Mouse (Mus musculus) MEL (cell line): ENCODE results near the gene Lhfp.

Experiments
- CTCF ChIP-seq, 3 experiments: IDR thresholded peaks in 2 of 3; conservative IDR thresholded peaks in 1 of 3; 2 replicates each; pipeline ENCODE4 v1.5.1; 2011 to 2012; ENCODE audit warnings: low read length in 3 of 3, low read depth in 2 of 3, mild to moderate bottlenecking in 2 of 3, improper control_type of control experiment in 1 of 3, inconsistent platforms in 1 of 3, mixed read lengths in 1 of 3, moderate library complexity in 1 of 3; ENCODE audit not compliant: control insufficient read depth in 1 of 3, insufficient read depth in 1 of 3, poor library complexity in 1 of 3, severe bottlenecking in 1 of 3
- E2F4 ChIP-seq: IDR thresholded peaks from 2 replicates; pipeline ENCODE4 v1.6.1; 2011; ENCODE audit warnings: low read depth, low read length, improper control_type of control experiment, borderline replicate concordance
- JUND ChIP-seq: IDR thresholded peaks from 2 replicates; pipeline ENCODE4 v1.6.1; 2011; ENCODE audit warnings: low read depth, mild to moderate bottlenecking, improper control_type of control experiment, low read length
- KAT2A ChIP-seq: conservative IDR thresholded peaks from 2 replicates; pipeline ENCODE4 v1.6.1; 2012; ENCODE audit warnings: low read depth, low read length, improper control_type of control experiment, inconsistent platforms
- MAFK ChIP-seq: IDR thresholded peaks from 2 replicates; pipeline ENCODE4 v1.6.1; 2011; ENCODE audit warnings: low read depth, mild to moderate bottlenecking, low read length, improper control_type of control experiment, borderline replicate concordance
- MAX ChIP-seq: IDR thresholded peaks from 2 replicates; pipeline ENCODE4 v1.6.1; 2011; ENCODE audit warnings: low read length, improper control_type of control experiment
- MYC ChIP-seq: IDR thresholded peaks from 2 replicates; pipeline ENCODE4 v1.6.1; 2011; ENCODE audit warnings: low read depth, mild to moderate bottlenecking, low read length, improper control_type of control experiment, moderate library complexity
- POLR2A ChIP-seq, 2 experiments: IDR thresholded peaks; 2 replicates each; pipeline ENCODE4 v1.6.1; 2011 to 2012; ENCODE audit warnings: low read length in 2 of 2, mild to moderate bottlenecking in 2 of 2, control low read depth in 1 of 2, improper control_type of control experiment in 1 of 2, low read depth in 1 of 2, moderate library complexity in 1 of 2; ENCODE audit not compliant: control insufficient read depth in 1 of 2, insufficient read depth in 1 of 2, poor library complexity in 1 of 2
- SIN3A ChIP-seq: IDR thresholded peaks from 2 replicates; pipeline ENCODE4 v1.6.1; 2012; ENCODE audit warnings: low read length, improper control_type of control experiment, inconsistent platforms
- TCF12 ChIP-seq: IDR thresholded peaks from 2 replicates; pipeline ENCODE4 v1.6.1; 2014; ENCODE audit warnings: low read depth, mild to moderate bottlenecking, inconsistent platforms, low read length, improper control_type of control experiment, moderate library complexity
- USF1 ChIP-seq: IDR thresholded peaks from 2 replicates; pipeline ENCODE4 v1.6.1; 2014; ENCODE audit warnings: low read depth, mild to moderate bottlenecking, inconsistent platforms, low read length, improper control_type of control experiment, moderate library complexity
- USF2 ChIP-seq, 2 experiments: IDR thresholded peaks; 2 replicates each; pipeline ENCODE4 v1.6.1; 2011 to 2012; ENCODE audit warnings: improper control_type of control experiment in 2 of 2, low read length in 2 of 2, borderline replicate concordance in 1 of 2, inconsistent platforms in 1 of 2, low read depth in 1 of 2, mild to moderate bottlenecking in 1 of 2; ENCODE audit not compliant: insufficient read depth in 1 of 2

DNA sequence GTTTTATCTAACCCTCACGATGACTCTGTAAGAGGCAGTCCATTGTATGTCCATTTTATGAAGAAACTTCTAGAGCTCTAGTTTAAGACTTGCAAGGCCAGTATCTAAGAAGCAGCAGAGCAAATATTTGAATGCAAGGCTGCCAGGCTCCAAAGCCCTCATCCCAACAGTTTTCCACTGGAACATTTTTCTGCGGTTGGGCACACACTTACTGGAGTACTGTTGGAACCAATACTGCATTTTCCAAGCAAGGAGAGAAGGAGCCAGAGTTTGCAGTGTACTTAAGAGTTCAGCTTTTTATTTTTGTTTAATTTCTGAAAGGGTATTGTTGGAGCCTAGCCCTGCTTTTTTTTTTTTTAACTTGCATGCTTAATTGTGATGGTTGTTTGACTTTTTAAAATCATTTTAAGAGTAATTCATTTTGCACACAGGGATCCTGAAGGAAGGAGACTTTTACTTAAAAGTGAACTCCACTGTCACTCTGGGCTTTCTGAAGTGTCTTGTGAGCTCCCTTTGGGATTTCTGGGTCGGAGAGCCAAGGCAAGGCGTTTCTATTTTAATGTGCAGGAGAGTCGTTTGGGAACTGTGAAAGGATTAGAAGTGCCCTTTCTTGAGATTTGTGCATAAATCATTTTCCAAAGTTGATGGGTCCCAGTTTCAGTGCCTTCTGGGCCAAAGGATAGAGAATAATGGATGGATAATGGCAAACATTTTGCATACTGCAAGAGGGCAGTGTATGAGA lies 180.4 kb downstream of the Lhfp start:
- TF ChIP-seq POLR2A (IDR thresholded peaks at IDR 0.05; ENCODE audit: control insufficient read depth in 1 of 2, insufficient read depth in 1 of 2, low read depth in 1 of 2, low read length in 2 of 2, poor library complexity in 1 of 2): no peak
- TF ChIP-seq TCF12: no peak
- no peak for TF ChIP-seq CTCF (IDR thresholded peaks at IDR 0.05 in 2 of 3, conservative IDR thresholded peaks at IDR 0.05 in 1 of 3; ENCODE audit: control insufficient read depth in 1 of 3, insufficient read depth in 1 of 3, low read depth in 2 of 3, low read length in 3 of 3, poor library complexity in 1 of 3, severe bottlenecking in 1 of 3)
- TF ChIP-seq KAT2A: no peak
- no peak for TF ChIP-seq E2F4
- TF ChIP-seq MYC: no peak
- no peak for TF ChIP-seq USF1
- no peak for TF ChIP-seq SIN3A
- no peak for TF ChIP-seq MAFK
- TF ChIP-seq JUND: no peak
- TF ChIP-seq USF2 (IDR thresholded peaks at IDR 0.05; ENCODE audit: borderline replicate concordance in 1 of 2, insufficient read depth in 1 of 2, low read depth in 1 of 2, low read length in 2 of 2): no peak
- TF ChIP-seq MAX: no peak
